Mouse (Mus musculus): ENCODE measurements around the gene Clstn3.

- no peak for TF ChIP-seq POLR2A (IDR thresholded peaks at IDR 0.05; ENCODE audit: extremely low read depth, insufficient read depth, low read length)
- no peak for TF ChIP-seq CTCF (IDR thresholded peaks at IDR 0.05; ENCODE audit: extremely low read depth, insufficient read depth, low read length)
These were observed 14.8 kb downstream of the Clstn3 start for GRCm38 (mm10) chr6:124449668-124450383.

Data from cortical plate, adult 2 months (tissue).